Mouse (Mus musculus) ES-Bruce4 (cell line): ENCODE measurements around the gene Dnph1. TPM values are rescaled to one million over a fixed set of nuclear protein-coding genes. Genes with fewer than 3 reads are reported as not detected.

Source experiments
- H3K27ac ChIP-seq: 2 replicates; pipeline ENCODE4 v1.5.1; 2012; ENCODE audit warnings: low read length, inconsistent platforms; ENCODE audit not compliant: insufficient read depth
- H3K27me3 ChIP-seq: 2 replicates; pipeline ENCODE4 v1.6.1; 2012; ENCODE audit warnings: mild to moderate bottlenecking, low read length, inconsistent platforms; ENCODE audit not compliant: control insufficient read depth, poor library complexity, insufficient read depth, severe bottlenecking
- H3K36me3 ChIP-seq: 2 replicates; pipeline ENCODE4 v1.6.1; 2012; ENCODE audit warnings: inconsistent platforms, mild to moderate bottlenecking, low read length, moderate library complexity; ENCODE audit not compliant: control insufficient read depth, poor library complexity, insufficient read depth, severe bottlenecking
- H3K4me1 ChIP-seq: one replicate; pipeline ENCODE4 v1.8.1; 2011; ENCODE audit warnings: low read length; ENCODE audit not compliant: control insufficient read depth, insufficient read depth
- H3K4me3 ChIP-seq: 2 replicates; pipeline ENCODE4 v1.5.1; 2011; ENCODE audit warnings: low read depth, mild to moderate bottlenecking, low read length
- H3K9ac ChIP-seq: 2 replicates; pipeline ENCODE4 v1.6.1; 2012; ENCODE audit warnings: low read depth, mild to moderate bottlenecking, inconsistent platforms; ENCODE audit not compliant: poor library complexity, severe bottlenecking
- H3K9me3 ChIP-seq: replicated peaks from 2 replicates; pipeline ENCODE4 v1.6.1; 2012; ENCODE audit warnings: mild to moderate bottlenecking, low read length, inconsistent platforms; ENCODE audit not compliant: control insufficient read depth, poor library complexity, insufficient read depth, severe bottlenecking
- CTCF ChIP-seq: IDR thresholded peaks from one replicate; pipeline ENCODE4 v1.8.1; 2011; ENCODE audit warnings: low read depth, low read length
- EP300 ChIP-seq: IDR thresholded peaks from 2 replicates; pipeline ENCODE4 v1.6.1; 2011; ENCODE audit warnings: low read depth, low read length; ENCODE audit not compliant: insufficient read depth
- POLR2A ChIP-seq: IDR thresholded peaks from one replicate; pipeline ENCODE4 v1.8.1; 2011; ENCODE audit warnings: low read length; ENCODE audit not compliant: insufficient read depth
- polyA plus RNA-seq: library from polyadenylated mRNA; stranded (reverse); fragments of >200 nt; gene quantifications from 2 replicates; pipeline ENCODE4 v1.2.4, GENCODE M21; 2011; ENCODE audit warnings: low read depth; ENCODE audit not compliant: missing spikeins, insufficient read depth, insufficient read length

Gene Dnph1
- polyA plus RNA-seq, 1 experiment = 24.1 TPM

- Histone ChIP-seq H3K27ac (no peak overlapping the region), H3K9ac (peak overlapping the region; percentile 33), H3K36me3 (no peaks in the 10 kb centered on the region), H3K4me1 (peaks cover 8% of the 10 kb centered on the region), H3K27me3 (no peaks in the 10 kb centered on the region), H3K9me3 (no peaks in the 10 kb centered on the region), H3K4me3 (peak overlapping the region; percentile 51)
- TF ChIP-seq CTCF = no peak
- TF ChIP-seq EP300 = 0 out of 2 replicates have a peak, but pooled peaks have one; percentile 30
- no peak for TF ChIP-seq POLR2A
Observed at GRCm38 (mm10) chr17:46455110-46455691, 41.3 kb upstream of the Dnph1 start.

- H3K27ac ChIP-seq = no peak overlapping the region
- no peaks in the 10 kb centered on the region for H3K36me3 ChIP-seq
- H3K4me1 ChIP-seq = peaks cover 5% of the 10 kb centered on the region
- H3K4me3 ChIP-seq = no peak overlapping the region
- TF ChIP-seq EP300 (no peak), CTCF (peak; percentile 88)
- no peak overlapping the region for H3K9ac ChIP-seq
- no peaks in the 10 kb centered on the region for H3K9me3 ChIP-seq
- no peaks in the 10 kb centered on the region for H3K27me3 ChIP-seq
Observed at GRCm38 (mm10) chr17:46457791-46458190, 38.7 kb upstream of the Dnph1 start.

- no peaks in the 10 kb centered on the region for H3K9me3 ChIP-seq
- H3K36me3 ChIP-seq = no peaks in the 10 kb centered on the region
- no peak overlapping the region for H3K9ac ChIP-seq
- no peak overlapping the region for H3K4me3 ChIP-seq
- TF ChIP-seq CTCF = no peak
- no peak for TF ChIP-seq EP300
- TF ChIP-seq POLR2A = no peak
- H3K27me3 ChIP-seq = no peaks in the 10 kb centered on the region
- H3K4me1 ChIP-seq = peaks cover 2% of the 10 kb centered on the region
- peak overlapping the region; percentile 7; the same call in 1 of the 2 replicates for H3K27ac ChIP-seq
Observed at GRCm38 (mm10) chr17:46458439-46458838, 38.1 kb upstream of the Dnph1 start.

- H3K27ac ChIP-seq = no peak overlapping the region
- peak overlapping the region; percentile 69 for H3K9ac ChIP-seq
- TF ChIP-seq EP300 (no peak), CTCF (no peak), POLR2A (no peak)
- H3K4me3 ChIP-seq = peak overlapping the region; percentile 41
- no peaks in the 10 kb centered on the region for H3K36me3 ChIP-seq
- H3K27me3 ChIP-seq = no peaks in the 10 kb centered on the region
- no peaks in the 10 kb centered on the region for H3K4me1 ChIP-seq
- no peaks in the 10 kb centered on the region for H3K9me3 ChIP-seq
Observed at GRCm38 (mm10) chr17:46460673-46461072, 35.8 kb upstream of the Dnph1 start.

DNA sequence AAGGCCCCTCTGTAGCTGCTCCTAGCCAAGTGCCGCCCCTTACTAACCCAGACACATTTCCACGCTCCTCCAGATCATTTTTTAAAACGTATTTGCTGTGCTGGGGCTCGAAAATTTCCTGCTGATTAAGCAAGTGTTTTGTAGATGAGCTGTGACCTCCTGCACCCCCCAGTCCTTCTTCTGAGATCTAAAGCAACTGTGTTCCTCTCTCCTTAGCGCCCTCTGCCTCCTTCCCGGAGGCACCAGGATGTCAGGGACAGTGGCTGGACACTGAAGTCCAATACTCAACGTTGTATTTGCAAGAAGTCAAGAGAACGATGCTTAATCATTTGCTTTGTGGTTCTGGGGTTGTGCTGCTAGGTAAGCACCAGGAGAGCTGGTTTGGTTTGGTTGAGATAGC lies 35.2 kb upstream of the Dnph1 start:
- H3K9ac ChIP-seq = peak overlapping the region; percentile 69
- H3K27ac ChIP-seq = no peak overlapping the region
- no peak for TF ChIP-seq POLR2A
- TF ChIP-seq EP300 = no peak
- peak; percentile 35 for TF ChIP-seq CTCF
- H3K36me3 ChIP-seq = no peaks in the 10 kb centered on the region
- peak overlapping the region; percentile 41; the same call in 1 of the 2 replicates for H3K4me3 ChIP-seq
- no peaks in the 10 kb centered on the region for H3K4me1 ChIP-seq
- H3K9me3 ChIP-seq = no peaks in the 10 kb centered on the region
- H3K27me3 ChIP-seq = no peaks in the 10 kb centered on the region

- H3K36me3 ChIP-seq = no peaks in the 10 kb centered on the region
- no peaks in the 10 kb centered on the region for H3K4me1 ChIP-seq
- no peak overlapping the region for H3K27ac ChIP-seq
- no peaks in the 10 kb centered on the region for H3K27me3 ChIP-seq
- no peak overlapping the region for H3K9ac ChIP-seq
- no peak for TF ChIP-seq CTCF
- no peak for TF ChIP-seq EP300
- TF ChIP-seq POLR2A = no peak
- no peaks in the 10 kb centered on the region for H3K9me3 ChIP-seq
- no peak overlapping the region for H3K4me3 ChIP-seq
Observed at GRCm38 (mm10) chr17:46462226-46462625, 34.3 kb upstream of the Dnph1 start.
